Mouse (Mus musculus) MEL-GATA-1-ER (cell line): ENCODE results near the gene Aicda.
"Not testable (repeated sequence)": the region's sequence is repeated elsewhere in the genome, so short reads cannot be mapped to it uniquely, and the experiment has no call there.

Source experiments
- DNase-seq: peaks from one replicate; pipeline ENCODE4 v3.0.0-alpha.2; 2012; ENCODE audit warnings: low read depth; ENCODE audit errors: extremely low read depth

Aicda gene

GRCm38 (mm10) chr6:122553606-122554005, at the start of gene Aicda:
Gene Aicda, plus strand, starts transcription at chr6:122553801.
- DNase-seq: no peak

- DNase-seq: no peak
These were observed 48.6 kb upstream of the Aicda start for GRCm38 (mm10) chr6:122505041-122505440.

GRCm38 (mm10) chr6:122505545-122505944, 48.1 kb upstream of the Aicda start, which contains the start of gene Mfap5:
Gene Mfap5, plus strand, starts transcription at chr6:122505845.
- no peak for DNase-seq

- no peak for DNase-seq
These were observed 45.1 kb upstream of the Aicda start for GRCm38 (mm10) chr6:122508494-122508893.

- no peak for DNase-seq
These were observed 40.4 kb upstream of the Aicda start for GRCm38 (mm10) chr6:122512914-122513878.

- DNase-seq: no peak
These were observed 39.3 kb upstream of the Aicda start for GRCm38 (mm10) chr6:122514312-122514711.

- DNase-seq: not testable (repeated sequence)
These were observed 37.8 kb upstream of the Aicda start for GRCm38 (mm10) chr6:122515762-122516161.

- DNase-seq: no peak
These were observed 35.9 kb upstream of the Aicda start for GRCm38 (mm10) chr6:122517668-122518067.

GRCm38 (mm10) chr6:122519384-122519783, 34.2 kb upstream of the Aicda start:
- peak; percentile 11 for DNase-seq

GRCm38 (mm10) chr6:122522595-122522994, 31.0 kb upstream of the Aicda start:
- DNase-seq: peak; percentile 9

- no peak for DNase-seq
These were observed 30.3 kb upstream of the Aicda start for GRCm38 (mm10) chr6:122523289-122523688.

- no peak for DNase-seq
These were observed 26.0 kb upstream of the Aicda start for GRCm38 (mm10) chr6:122527596-122527995.

- no peak for DNase-seq
These were observed 25.5 kb upstream of the Aicda start for GRCm38 (mm10) chr6:122528136-122528535.

GRCm38 (mm10) chr6:122531466-122532174, 22.0 kb upstream of the Aicda start:
- no peak for DNase-seq

- DNase-seq: no peak
These were observed 20.7 kb upstream of the Aicda start for GRCm38 (mm10) chr6:122532883-122533302.

- DNase-seq: no peak
These were observed 19.6 kb upstream of the Aicda start for GRCm38 (mm10) chr6:122534032-122534431.

- no peak for DNase-seq
These were observed 14.0 kb upstream of the Aicda start for GRCm38 (mm10) chr6:122539564-122539963.

GRCm38 (mm10) chr6:122542459-122542858, 11.1 kb upstream of the Aicda start:
- DNase-seq: not testable (repeated sequence)

GRCm38 (mm10) chr6:122543574-122543973, 10.0 kb upstream of the Aicda start:
- no peak for DNase-seq

- no peak for DNase-seq
These were observed 8.9 kb upstream of the Aicda start for GRCm38 (mm10) chr6:122544672-122545071.

GRCm38 (mm10) chr6:122545289-122545882, 8.2 kb upstream of the Aicda start:
- no peak for DNase-seq

GRCm38 (mm10) chr6:122545948-122546347, 7.7 kb upstream of the Aicda start:
- DNase-seq: no peak
